Mouse (Mus musculus) neural tube, embryonic 14.5 days (tissue): ENCODE data around the gene Mill2. TPM values are rescaled to one million over a fixed set of nuclear protein-coding genes. Genes with fewer than 3 reads are reported as not detected.

ENCODE experiments used
- ATAC-seq: fragments of 200-750 bp; cut with Nextera tagmentation; 2 replicates; pipeline ENCODE4 v1.8.0; 2017; ENCODE audit warnings: low read depth, mild to moderate bottlenecking, moderate TSS enrichment, moderate library complexity
- H3K27ac ChIP-seq: fragments of 300-500 bp; sonication (generic); 2 replicates; pipeline ENCODE4 v1.5.1; 2014; ENCODE audit warnings: low read depth, mild to moderate bottlenecking, control low read depth, low read length, moderate library complexity, mixed read lengths
- H3K27me3 ChIP-seq: fragments of 300-500 bp; sonication (generic); 2 replicates; pipeline ENCODE4 v1.6.1; 2014; ENCODE audit warnings: low read length; ENCODE audit not compliant: control insufficient read depth, insufficient read depth
- H3K36me3 ChIP-seq: fragments of 300-500 bp; sonication (generic); 2 replicates; pipeline ENCODE4 v1.6.1; 2014; ENCODE audit warnings: low read length, mixed read lengths; ENCODE audit not compliant: control insufficient read depth, insufficient read depth
- H3K4me1 ChIP-seq: fragments of 300-500 bp; sonication (generic); 2 replicates; pipeline ENCODE4 v1.6.1; 2014; ENCODE audit warnings: low read length; ENCODE audit not compliant: control insufficient read depth, insufficient read depth
- H3K4me2 ChIP-seq: fragments of 300-500 bp; sonication (generic); 2 replicates; pipeline ENCODE4 v1.6.1; 2014; ENCODE audit warnings: mild to moderate bottlenecking, low read depth, low read length, control low read depth
- H3K4me3 ChIP-seq: fragments of 300-500 bp; sonication (generic); 2 replicates; pipeline ENCODE4 v1.5.1; 2014; ENCODE audit warnings: low read depth, low read length, control low read depth, mixed read lengths
- H3K9ac ChIP-seq: fragments of 300-500 bp; sonication (generic); replicated peaks from 2 replicates; pipeline ENCODE4 v1.6.1; 2014; ENCODE audit warnings: low read depth, mild to moderate bottlenecking, control low read depth, low read length, mixed read lengths
- H3K9me3 ChIP-seq: fragments of 300-500 bp; sonication (generic); 2 replicates; pipeline ENCODE4 v1.6.1; 2016; ENCODE audit warnings: low read length; ENCODE audit not compliant: control insufficient read depth
- WGBS: fragments of 180-500 bp; shearing (Covaris S2); extraction: QIAGEN DNeasy Blood & Tissue Kit; methylation state at CpG from one replicate; pipeline ENCODE4 v1.1.7; 2014; 5-methylcytosine and 5-hydroxymethylcytosine counted together
- polyA plus RNA-seq: library from polyadenylated mRNA; unstranded; fragments of >200 nt; fragmentation: Nextera tagmentation; extraction: Ambion mirVana; gene quantifications from 2 replicates; pipeline ENCODE4 v1.2.1, GENCODE M21; 2014

Gene Mill2
- polyA plus RNA-seq, 1 experiment from 2014 or later: not detected

DNA sequence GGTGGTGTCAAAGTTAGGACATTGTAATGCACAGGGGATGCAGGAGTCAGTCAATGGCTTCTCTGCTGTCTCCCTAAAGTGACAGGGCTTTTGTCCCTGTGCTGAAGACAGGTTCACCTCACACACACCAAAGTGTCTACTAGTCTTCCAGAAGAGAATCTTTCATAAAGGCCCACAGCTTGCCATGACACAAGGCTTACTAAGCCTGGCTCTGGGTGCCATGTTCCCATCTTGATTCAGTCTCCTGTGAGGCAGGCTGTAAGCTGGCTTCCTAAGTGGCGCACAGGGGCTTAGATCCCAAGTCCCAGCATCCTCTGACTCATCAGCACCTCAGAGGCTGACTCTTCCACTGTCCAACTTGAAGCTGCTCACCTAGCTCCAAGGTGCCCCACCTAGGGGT lies 47.2 kb downstream of the Mill2 start:
- Histone ChIP-seq H3K9me3 (no peaks in the 10 kb centered on the region), H3K9ac (no peak overlapping the region), H3K27me3 (no peaks in the 10 kb centered on the region), H3K4me3 (no peak overlapping the region), H3K36me3 (no peaks in the 10 kb centered on the region), H3K4me2 (no peak overlapping the region), H3K27ac (no peak overlapping the region), H3K4me1 (no peaks in the 10 kb centered on the region)
- 100% methylated on average over 1 of the region's 1 CpGs for WGBS
- ATAC-seq: no peak

DNA sequence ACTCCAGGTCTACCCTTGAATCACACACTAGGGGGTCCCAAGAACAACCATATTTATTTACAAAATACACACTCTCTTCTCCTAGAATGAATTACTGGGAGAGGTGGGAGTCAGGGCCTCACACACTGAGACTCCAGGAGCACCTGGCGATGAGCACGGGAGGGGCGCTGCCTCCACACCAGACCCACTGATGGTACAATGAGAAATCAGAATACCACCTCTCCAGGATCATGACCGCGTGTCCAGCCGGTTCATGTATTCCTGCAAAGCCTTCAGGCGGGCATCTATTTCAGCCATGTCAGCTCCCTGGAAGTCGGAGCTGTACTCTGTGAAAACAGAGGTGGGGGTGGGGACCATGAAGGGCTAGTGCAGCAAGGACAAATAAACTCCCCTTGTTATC lies 51.1 kb downstream of the Mill2 start:
- Histone ChIP-seq H3K36me3 (no peaks in the 10 kb centered on the region), H3K9me3 (no peaks in the 10 kb centered on the region), H3K9ac (no peak overlapping the region), H3K27me3 (no peaks in the 10 kb centered on the region), H3K4me3 (no peak overlapping the region), H3K4me2 (no peak overlapping the region), H3K27ac (no peak overlapping the region), H3K4me1 (peaks cover 11% of the 10 kb centered on the region; the same call in 1 of the 2 replicates)
- ATAC-seq: no peak
- WGBS: 93% methylated on average over 8 of the region's 8 CpGs

DNA sequence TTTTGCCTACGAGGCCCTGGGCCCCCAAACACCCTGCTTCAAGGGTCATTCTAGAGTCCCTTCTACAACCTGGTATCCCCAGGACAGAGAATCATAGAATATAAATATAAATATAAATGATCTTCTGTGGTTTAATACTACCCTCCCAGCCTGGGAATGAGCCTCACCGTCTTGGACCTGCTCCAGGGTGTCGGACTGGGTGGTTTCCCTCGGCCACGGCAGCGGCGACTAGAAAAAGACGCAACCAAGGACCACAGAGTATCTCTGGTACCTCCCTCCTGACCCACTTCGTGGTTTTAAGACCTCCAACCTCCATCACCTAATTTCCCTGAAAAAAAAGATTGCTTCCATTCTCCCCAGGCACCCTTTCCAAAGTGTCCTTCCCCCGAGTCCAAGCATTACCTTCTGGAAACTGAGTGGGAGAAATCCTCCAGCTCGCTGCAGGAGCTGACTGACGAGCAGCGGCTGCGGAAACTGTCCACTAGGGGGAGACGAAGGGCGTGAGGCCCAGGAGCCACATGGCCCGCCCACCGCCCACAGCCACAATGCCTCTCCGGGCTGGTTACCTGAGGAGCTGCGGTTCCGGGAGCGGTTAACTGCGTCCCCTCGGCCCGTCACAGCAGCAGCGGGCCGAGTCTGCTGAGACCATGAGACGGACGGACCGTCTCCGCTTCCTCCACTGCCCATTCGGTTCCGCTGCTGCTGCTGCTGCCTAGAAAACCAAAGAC lies 52.3 kb downstream of the Mill2 start:
- H3K4me1 ChIP-seq: peaks cover 15% of the 10 kb centered on the region
- no peaks in the 10 kb centered on the region for H3K9me3 ChIP-seq
- H3K27ac ChIP-seq: 0 out of 2 replicates have a peak overlapping the region, but pooled peaks have one; percentile 16
- no peaks in the 10 kb centered on the region for H3K27me3 ChIP-seq
- H3K9ac ChIP-seq: peak overlapping the region; percentile 46
- peak; percentile 74 for ATAC-seq
- peak overlapping the region; percentile 80 for H3K4me2 ChIP-seq
- no peaks in the 10 kb centered on the region for H3K36me3 ChIP-seq
- peak overlapping the region; percentile 31 for H3K4me3 ChIP-seq
- 24% methylated on average over 33 of the region's 33 CpGs for WGBS

DNA sequence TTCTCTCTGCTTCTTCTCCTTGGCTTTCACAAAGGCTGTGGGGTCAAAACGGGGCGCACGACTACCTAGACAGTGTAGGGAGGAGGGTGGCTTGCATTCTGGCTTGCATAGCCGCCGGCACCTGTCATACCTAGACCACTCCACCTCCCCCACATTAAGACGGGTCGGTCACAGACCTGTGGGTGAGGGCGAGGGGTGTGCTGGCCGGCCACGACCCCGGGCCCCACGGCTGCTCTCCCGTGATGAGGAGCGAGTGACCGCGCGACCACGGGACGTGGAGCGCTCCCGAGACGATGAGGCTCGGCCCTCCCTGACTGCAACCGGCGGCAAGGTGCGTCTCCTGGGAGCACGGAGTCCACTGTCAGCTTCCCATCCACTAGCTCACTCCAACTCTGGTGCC lies 53.2 kb downstream of the Mill2 start:
- H3K9ac ChIP-seq: peak overlapping the region; percentile 46; the same call in 1 of the 2 replicates
- peak overlapping the region; percentile 80 for H3K4me2 ChIP-seq
- H3K4me1 ChIP-seq: peaks cover 15% of the 10 kb centered on the region
- WGBS: 36% methylated on average over 27 of the region's 27 CpGs
- H3K4me3 ChIP-seq: peak overlapping the region; percentile 31
- H3K27ac ChIP-seq: no peak overlapping the region
- H3K9me3 ChIP-seq: no peaks in the 10 kb centered on the region
- ATAC-seq: peak; percentile 49
- no peaks in the 10 kb centered on the region for H3K27me3 ChIP-seq
- H3K36me3 ChIP-seq: no peaks in the 10 kb centered on the region

DNA sequence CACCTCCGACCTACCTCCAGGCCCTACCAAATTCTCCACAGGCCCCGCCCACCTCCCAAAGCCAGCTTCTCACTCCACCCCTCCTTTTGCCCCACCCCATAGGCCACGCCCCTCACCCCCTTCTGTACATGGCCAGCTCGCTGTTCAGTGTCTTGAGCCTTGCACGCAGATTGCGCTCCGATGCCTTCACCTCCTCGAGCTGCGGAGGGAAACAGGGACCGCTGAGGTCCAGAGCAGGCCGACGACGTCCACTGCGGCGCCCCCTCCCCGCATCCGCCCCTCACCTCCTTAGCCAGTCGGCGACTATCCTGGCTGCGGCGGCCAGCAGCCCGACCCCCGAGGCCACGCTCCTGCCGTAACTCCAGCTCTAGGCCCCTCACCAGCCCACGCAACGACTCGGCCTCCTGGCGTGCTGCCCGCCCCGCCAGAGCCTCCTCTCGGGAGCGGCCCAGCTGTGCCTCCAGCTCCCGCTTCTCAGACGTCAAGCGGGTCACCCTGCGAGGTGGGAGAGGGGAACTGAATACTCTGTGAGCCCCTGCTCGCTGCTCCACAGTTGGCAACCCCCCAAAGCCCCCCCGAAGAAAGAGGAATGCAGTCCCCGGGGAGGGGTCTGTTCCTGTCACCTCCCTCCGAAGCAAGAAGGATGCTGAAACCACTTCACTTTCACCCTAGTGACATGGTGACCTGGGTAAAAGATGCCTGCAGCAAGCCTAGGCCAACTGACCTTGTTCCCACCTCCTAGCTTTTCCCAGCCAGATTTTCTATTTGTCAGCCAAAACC lies 54.1 kb downstream of the Mill2 start:
- H3K36me3 ChIP-seq: no peaks in the 10 kb centered on the region
- H3K4me1 ChIP-seq: peaks cover 15% of the 10 kb centered on the region
- peak; percentile 22; the same call in 1 of the 2 replicates for ATAC-seq
- no peaks in the 10 kb centered on the region for H3K9me3 ChIP-seq
- WGBS: 2% methylated on average over 41 of the region's 41 CpGs
- H3K4me2 ChIP-seq: peak overlapping the region; percentile 80
- H3K27ac ChIP-seq: 0 out of 2 replicates have a peak overlapping the region, but pooled peaks have one; percentile 22
- peak overlapping the region; percentile 31 for H3K4me3 ChIP-seq
- no peaks in the 10 kb centered on the region for H3K27me3 ChIP-seq
- H3K9ac ChIP-seq: peak overlapping the region; percentile 59

DNA sequence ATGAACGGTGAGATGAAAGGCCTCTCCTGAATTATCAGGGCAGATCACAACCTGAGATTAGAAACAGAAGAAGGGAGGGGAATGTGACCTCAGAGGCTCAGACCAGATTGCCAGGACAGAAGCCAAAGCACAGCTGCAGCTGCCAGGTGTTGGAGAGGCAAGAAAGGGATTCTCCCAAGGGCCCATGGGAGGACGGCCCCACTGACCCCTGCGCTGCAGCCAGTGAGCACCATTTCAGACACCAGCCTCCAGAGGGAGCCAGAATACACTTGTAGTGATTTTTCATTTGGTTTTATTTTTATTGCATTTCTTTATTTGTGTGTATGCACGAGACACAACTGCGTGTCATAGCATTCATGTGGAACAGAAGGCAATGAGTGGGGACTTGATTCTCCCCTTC lies 56.8 kb downstream of the Mill2 start:
- no peak for ATAC-seq
- Histone ChIP-seq H3K9ac (no peak overlapping the region), H3K4me3 (no peak overlapping the region), H3K4me1 (peaks cover 15% of the 10 kb centered on the region), H3K27me3 (no peaks in the 10 kb centered on the region), H3K27ac (no peak overlapping the region), H3K4me2 (no peak overlapping the region), H3K9me3 (no peaks in the 10 kb centered on the region), H3K36me3 (no peaks in the 10 kb centered on the region)
- WGBS: 23% methylated on average over 5 of the region's 5 CpGs

DNA sequence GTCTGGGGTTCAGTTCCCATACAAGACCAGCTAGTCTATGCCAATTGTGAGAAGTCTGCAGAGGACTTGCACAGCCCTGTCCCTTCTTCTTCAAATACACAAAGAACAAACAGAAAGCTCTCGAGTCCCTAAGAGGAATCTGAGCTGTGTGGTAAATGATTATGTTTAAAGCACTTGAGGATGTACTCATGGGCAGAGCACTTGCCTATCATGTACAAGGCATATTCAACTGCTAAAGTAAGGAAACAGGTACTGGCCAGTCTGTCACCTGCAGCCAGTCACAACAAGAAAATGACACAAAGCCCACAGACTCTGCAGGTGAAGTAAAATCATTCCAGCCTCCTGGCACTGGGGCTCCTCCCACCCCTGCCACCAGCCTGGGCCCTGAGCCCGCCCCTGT lies 60.7 kb downstream of the Mill2 start:
- ATAC-seq: no peak
- WGBS: 96% methylated on average over 2 of the region's 2 CpGs
- no peak overlapping the region for H3K4me2 ChIP-seq
- no peak overlapping the region for H3K27ac ChIP-seq
- no peaks in the 10 kb centered on the region for H3K27me3 ChIP-seq
- no peak overlapping the region for H3K4me3 ChIP-seq
- peaks cover 4% of the 10 kb centered on the region; the same call in 1 of the 2 replicates for H3K4me1 ChIP-seq
- no peak overlapping the region for H3K9ac ChIP-seq
- no peaks in the 10 kb centered on the region for H3K36me3 ChIP-seq
- no peaks in the 10 kb centered on the region for H3K9me3 ChIP-seq

DNA sequence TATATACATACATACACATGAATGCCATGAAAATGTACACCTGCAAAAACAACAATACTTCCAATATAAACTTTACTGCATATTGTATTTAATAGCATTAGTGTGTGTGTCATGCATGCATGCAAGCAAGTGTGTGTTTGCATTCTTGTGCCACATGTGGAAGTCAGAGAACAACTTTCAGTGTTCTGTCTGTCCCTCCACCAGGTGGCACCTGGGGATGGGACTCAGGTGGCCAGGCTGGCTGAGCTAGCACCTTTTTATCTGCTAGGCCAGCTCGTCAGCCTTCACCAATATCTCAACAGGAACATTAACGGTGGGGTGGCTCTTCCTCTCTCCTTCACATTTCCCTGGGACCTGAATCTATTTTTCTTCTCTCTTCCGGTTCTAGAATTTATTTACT lies 62.7 kb downstream of the Mill2 start:
- Histone ChIP-seq H3K9ac (no peak overlapping the region), H3K27me3 (no peaks in the 10 kb centered on the region), H3K9me3 (no peaks in the 10 kb centered on the region), H3K4me3 (no peak overlapping the region), H3K4me2 (no peak overlapping the region), H3K36me3 (no peaks in the 10 kb centered on the region), H3K4me1 (no peaks in the 10 kb centered on the region), H3K27ac (no peak overlapping the region)
- WGBS: 68% methylated on average over 3 of the region's 3 CpGs
- ATAC-seq: no peak

DNA sequence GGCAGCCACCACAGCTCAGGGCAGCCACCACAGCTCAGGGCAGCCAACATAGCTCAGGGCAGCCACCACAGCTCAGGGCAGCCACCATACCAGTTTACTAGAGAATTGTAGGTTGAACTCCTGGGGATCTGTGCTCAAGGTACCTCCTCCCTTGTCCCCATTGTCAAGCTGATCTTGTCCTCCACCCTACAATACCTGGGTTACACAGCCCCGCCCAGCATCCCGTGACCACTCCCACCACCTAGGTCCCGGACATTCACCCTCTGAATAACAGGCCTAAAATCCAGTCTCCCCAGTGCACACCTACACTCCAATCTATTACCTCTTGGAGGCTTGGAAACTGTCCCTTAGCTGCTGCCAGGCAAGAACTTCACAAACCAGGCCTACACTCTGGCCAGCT lies 65.2 kb downstream of the Mill2 start:
- Histone ChIP-seq H3K4me2 (no peak overlapping the region), H3K4me3 (no peak overlapping the region), H3K4me1 (no peaks in the 10 kb centered on the region), H3K9ac (no peak overlapping the region), H3K27me3 (no peaks in the 10 kb centered on the region), H3K27ac (no peak overlapping the region), H3K36me3 (no peaks in the 10 kb centered on the region), H3K9me3 (no peaks in the 10 kb centered on the region)
- 87% methylated on average over 3 of the region's 3 CpGs for WGBS
- no peak for ATAC-seq
